21 mouse cellular contexts compared by ENCODE assay signal in the genomic region with DNA sequence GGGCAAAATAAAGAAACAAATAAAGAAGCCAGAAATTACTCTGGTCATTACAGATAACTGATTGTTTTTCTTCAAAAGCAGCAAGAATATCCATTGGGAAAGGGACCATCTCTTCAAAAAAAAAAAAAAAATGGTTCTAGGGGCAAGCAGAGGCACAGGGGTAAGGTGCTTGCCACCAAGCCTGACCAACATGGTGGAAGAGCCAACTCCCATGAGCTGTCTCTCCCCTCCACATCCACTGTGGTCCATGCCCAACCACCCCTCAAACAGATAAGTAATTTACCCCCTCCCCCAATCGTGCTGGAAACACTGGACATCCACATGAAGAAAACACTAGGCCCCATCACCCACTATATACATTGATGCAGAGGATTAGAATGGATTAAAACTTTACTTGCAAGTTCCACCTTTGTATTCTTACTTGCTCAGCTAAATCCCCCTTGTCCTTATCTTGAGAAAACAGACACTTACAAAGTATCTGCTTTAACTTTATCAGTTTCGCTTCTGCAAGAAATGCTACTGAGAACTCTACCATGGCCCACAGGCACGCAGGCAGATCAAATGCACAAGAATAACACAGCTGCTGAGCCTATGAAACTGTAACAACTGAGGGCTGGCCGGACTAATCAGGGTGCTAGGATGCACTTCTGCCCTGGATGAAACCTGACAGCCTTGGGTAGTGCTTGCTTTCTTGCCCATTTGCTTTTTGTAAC. TPM values are rescaled to one million over a fixed set of nuclear protein-coding genes. Genes with fewer than 3 reads are reported as not detected.
DNase-seq lines count a peak whose midpoint lies in the region; ATAC-seq and TF ChIP-seq lines count a peak whose summit lies in the region.
"Had no signal": no experiment of that assay in that cellular context is flagged by ENCODE, and none has a peak within 500 bp of the region (broad histone marks: within the 10 kb centered on the region; RNA-seq: fewer than 3 reads in every experiment).

No protein-coding gene starts in this region.

- no peaks in the 10 kb centered on the region for H3K27me3 ChIP-seq in G1E (ENCODE audit: insufficient read depth, low read length)
- H3K27me3 ChIP-seq in liver, embryonic 15.5 days, result no peaks in the 10 kb centered on the region
- H3K27me3 ChIP-seq: hindbrain, embryonic 15.5 days; intestine, embryonic 15.5 days had no signal

- no peak overlapping the region for H3K4me3 ChIP-seq in G1E (ENCODE audit: low read depth, low read length)
- no peak overlapping the region for H3K4me3 ChIP-seq in liver, embryonic 15.5 days (replicated peaks)
- no peak overlapping the region for H3K4me3 ChIP-seq in lung, adult 2 months (replicated peaks; ENCODE audit: extremely low read depth, low read depth, low read length)
- H3K4me3 ChIP-seq: hindbrain, embryonic 15.5 days; intestine, embryonic 15.5 days had no signal

- H3K9me3 ChIP-seq in G1E (replicated peaks), result no peaks in the 10 kb centered on the region
- no peaks in the 10 kb centered on the region for H3K9me3 ChIP-seq in liver, embryonic 15.5 days (replicated peaks)
- H3K9me3 ChIP-seq: hindbrain, embryonic 15.5 days; intestine, embryonic 15.5 days had no signal

- no peak for TF ChIP-seq POLR2A in lung, adult 2 months (IDR thresholded peaks at IDR 0.05; ENCODE audit: borderline replicate concordance, extremely low read depth, low read depth, low read length)

- intact Hi-C loops in heart, postnatal 36 days (cut with DNase I), result no loop called here

- no peak for TF ChIP-seq CTCF in G1E (IDR thresholded peaks at IDR 0.05; ENCODE audit: low read depth, low read length)
- TF ChIP-seq CTCF in lung, adult 2 months (IDR thresholded peaks at IDR 0.05; ENCODE audit: insufficient read depth, low read length), result no peak

- 17% methylated on average over 4 of the region's 4 CpGs for WGBS in liver, embryonic 15.5 days (ENCODE audit: insufficient replicate concordance)
- 61% methylated on average over 4 of the region's 4 CpGs for WGBS in lung, adult 2 months

- peak; percentile 73 for ATAC-seq in G1E (ENCODE audit: extremely low read depth, insufficient number of reproducible peaks, low FRiP score, poor library complexity, severe bottlenecking)
- ATAC-seq in liver, embryonic 15.5 days (ENCODE audit: insufficient read depth), result peak; percentile 79
- ATAC-seq in monocyte, adult 5-6 weeks (replicated peaks; ENCODE audit: insufficient number of reproducible peaks, low FRiP score, low TSS enrichment, poor library complexity, severe bottlenecking), result no peak
- ATAC-seq: forebrain, embryonic 16.5 days; intestine, embryonic 15.5 days; midbrain, embryonic 16.5 days had no signal

- DNase-seq in heart, adult 11 months, result peak; percentile 33
- no peak for DNase-seq in heart, postnatal 36 days
- DNase-seq in G1E (ENCODE audit: low spot score), result no peak
- peak; percentile 56 for DNase-seq in c-Kit-positive CD71-positive TER-119-positive erythroid progenitor cells, embryonic 14.5 days (ENCODE audit: low spot score)
- DNase-seq in spleen, adult 12 weeks (ENCODE audit: low spot score), result no peak
- DNase-seq in lung, adult 2 months, result no peak
- DNase-seq: adrenal gland, adult 8-10 months; B cell, adult 2 months; cerebellum, adult 18-20 months; cerebellum, postnatal 25 days; gastrocnemius, postnatal 36 days; heart, postnatal 4 days; left cerebral cortex, postnatal 4 days; lung, postnatal 14 days; right cerebral cortex, postnatal 14 days had no signal

- peaks cover 6% of the 10 kb centered on the region for H3K36me3 ChIP-seq in G1E (replicated peaks)
- no peaks in the 10 kb centered on the region for H3K36me3 ChIP-seq in liver, embryonic 15.5 days (replicated peaks)
- H3K36me3 ChIP-seq: hindbrain, embryonic 15.5 days; intestine, embryonic 15.5 days had no signal

- peak overlapping the region; percentile 55; the same call in 1 of the 2 replicates for H3K27ac ChIP-seq in liver, embryonic 15.5 days (replicated peaks)
- H3K27ac ChIP-seq: hindbrain, embryonic 15.5 days; intestine, embryonic 15.5 days had no signal

- H3K4me2 ChIP-seq in liver, embryonic 15.5 days, result no peak overlapping the region
- H3K4me2 ChIP-seq: hindbrain, embryonic 15.5 days; intestine, embryonic 15.5 days had no signal

- H3K4me1 ChIP-seq in G1E (ENCODE audit: insufficient read depth, low read depth, low read length), result peaks cover 22% of the 10 kb centered on the region
- peaks cover 28% of the 10 kb centered on the region for H3K4me1 ChIP-seq in liver, embryonic 15.5 days (replicated peaks)
- no peaks in the 10 kb centered on the region for H3K4me1 ChIP-seq in lung, adult 2 months (ENCODE audit: control insufficient read depth, insufficient read depth, low read length)
- H3K4me1 ChIP-seq: hindbrain, embryonic 15.5 days; intestine, embryonic 15.5 days had no signal

- H3K9ac ChIP-seq in liver, embryonic 15.5 days, result no peak overlapping the region
- H3K9ac ChIP-seq: hindbrain, embryonic 15.5 days; intestine, embryonic 15.5 days had no signal

RNA-seq across cellular contexts. Expression of gene Sept10, which starts 59.3 kb away (rescaled TPM):
- total RNA-seq in heart, postnatal 36 days (2021), result 10 to 100 TPM; 15.2 to 17.0 TPM
- 9.5 and 13.9 TPM in 2 replicates for total RNA-seq in G1E (2014; fragmentation: Nextera tagmentation)
- 11.8 and 14.4 TPM in 2 replicates for total RNA-seq in G1E (2017)
- 0.75 and 1.1 TPM in 2 replicates for polyA plus RNA-seq in G1E (2012)
- 9.4 and 11.2 TPM in 2 replicates for polyA plus RNA-seq in liver, embryonic 15.5 days (2015; fragmentation: Nextera tagmentation; extraction: Ambion mirVana)
- 14.7 to 33.3 TPM (median 15.0 TPM) in 3 replicates for total RNA-seq in monocyte, adult 5-6 weeks (2017)
- 7.0 and 9.2 TPM in 2 replicates for polyA plus RNA-seq in lung, adult 2 months (2012; rRNA removed)

RNA-seq across cellular contexts. Expression of gene Sowahc, which starts 59.4 kb away (rescaled TPM):
- total RNA-seq in heart, postnatal 36 days (2021), result 1 to 10 TPM; 1.6 TPM
- total RNA-seq in G1E (2014; fragmentation: Nextera tagmentation) (1.5 and 1.8 TPM in 2 replicates), G1E (2017) (1.7 and 2.1 TPM in 2 replicates)
- 0.24 and 0.36 TPM in 2 replicates for polyA plus RNA-seq in G1E (2012)
- 2.0 and 2.5 TPM in 2 replicates for polyA plus RNA-seq in liver, embryonic 15.5 days (2015; fragmentation: Nextera tagmentation; extraction: Ambion mirVana)
- total RNA-seq in monocyte, adult 5-6 weeks (2017), result 111 to 129 TPM (median 120 TPM) in 3 replicates
- 9.3 TPM in 2 replicates for polyA plus RNA-seq in lung, adult 2 months (2012; rRNA removed)

Comparison
In these comparisons a context has a peak if more than half of its experiments do, and no peak if none do; other contexts are left out.
1. DNase-seq: peak in heart, adult 11 months (single experiment) and c-Kit-positive CD71-positive TER-119-positive erythroid progenitor cells, embryonic 14.5 days (single experiment); none in heart, postnatal 36 days (0 of 2), G1E (single experiment), spleen, adult 12 weeks (single experiment) and lung, adult 2 months (single experiment).
2. RNA of gene Sowahc, which starts 59.4 kb away (total RNA-seq): 111 to 129 TPM in monocyte, adult 5-6 weeks; 1.5 to 2.1 TPM in G1E and 1.6 TPM in heart, postnatal 36 days; every median in the first group is over 10 times any median in the second.